Mouse (Mus musculus) liver, embryonic 18 days (tissue): Measurements from ENCODE around the gene Gm21244. TPM values are rescaled to one million over a fixed set of nuclear protein-coding genes. Genes with fewer than 3 reads are reported as not detected.

Experiments
- polyA plus RNA-seq: library from polyadenylated mRNA; depleted of rRNA; stranded (reverse); fragments of >200 nt; gene quantifications from 2 replicates; pipeline ENCODE4 v1.2.3, GENCODE M21; 2012; rRNA removed

Gm21244 gene
- not detected in 2 replicates for polyA plus RNA-seq

GRCm38 (mm10) chrY:7169193-7169592, at the start of gene Gm21244:
TSS of gene Gm21244 (minus strand) at chrY:7169293.

Other genes starting within 250 kb of the Gm21244 start
- gene Gm28998, start 84.5 kb upstream of the Gm21244 start, polyA plus RNA-seq: not detected in 2 replicates
- gene Gm21788, start 235.7 kb upstream of the Gm21244 start, polyA plus RNA-seq: not detected in 2 replicates